Mouse (Mus musculus) E14TG2a.4 (cell line): ENCODE results near the gene Kiss1.

Experiments
- CTCF ChIP-seq: conservative IDR thresholded peaks from 2 replicates; pipeline ENCODE4 v1.5.1; 2014; ENCODE audit warnings: low read length
- POU5F1 ChIP-seq: IDR thresholded peaks from 2 replicates; pipeline ENCODE4 v1.6.1; 2014; ENCODE audit warnings: low read length, borderline replicate concordance

DNA sequence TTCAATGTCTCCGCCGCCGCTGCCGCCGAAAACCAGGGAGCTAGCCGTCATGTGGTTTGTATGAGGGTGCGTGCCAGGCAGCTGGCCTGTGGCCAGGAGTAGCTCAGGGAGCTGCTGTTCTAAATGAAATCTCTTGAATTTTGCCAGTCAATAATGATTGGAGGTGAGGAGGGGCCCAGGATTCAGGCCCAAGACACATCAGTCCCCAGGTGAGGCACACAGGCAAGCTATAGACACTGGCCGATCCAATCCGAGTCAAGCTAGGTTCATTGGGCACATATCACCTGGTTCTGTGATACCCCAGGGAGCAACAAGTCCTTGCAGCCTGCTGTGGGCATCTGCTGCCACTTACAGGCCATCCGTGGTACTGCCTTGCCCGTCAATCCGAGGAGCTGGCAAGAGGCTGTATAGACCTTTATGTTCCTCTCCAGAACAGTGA is 31.7 kb downstream of the Kiss1 start:
- TF ChIP-seq CTCF (peak; percentile 82), POU5F1 (no peak)
